Mouse (Mus musculus): ENCODE measurements at regions not wholly inside any gene's neighbourhood (a gene's known extent, or its start where the extent isn't known, plus 50 kb on each side); places are given as distances from the start of the nearest gene placed in this dataset.

DNA sequence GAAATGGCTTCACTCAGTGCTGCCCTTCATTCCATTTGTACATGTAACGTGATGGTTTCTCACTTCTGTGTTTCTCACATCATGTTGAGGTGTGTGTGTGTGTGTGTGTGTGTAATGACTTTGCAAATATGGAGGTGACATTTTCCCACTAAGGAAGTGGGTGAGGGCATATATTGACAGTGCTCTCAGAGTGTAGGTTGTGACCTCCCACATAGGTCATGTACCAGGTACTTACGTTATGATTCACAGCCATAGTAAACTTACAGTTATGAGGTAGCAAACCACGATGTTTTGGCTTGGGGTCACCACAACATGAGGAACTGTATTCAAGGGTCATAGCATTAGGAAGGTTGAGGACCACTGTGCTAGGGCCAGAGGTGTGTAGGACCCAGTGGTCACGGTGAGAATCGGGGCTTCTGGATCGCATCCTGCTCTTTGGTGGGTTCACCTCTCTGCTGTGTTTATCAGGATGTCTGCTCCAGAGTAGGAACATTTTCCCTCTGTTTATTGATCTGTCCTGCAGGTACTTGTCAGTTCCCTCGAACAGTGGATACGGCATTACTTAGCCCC, 238.7 kb upstream of the Cxcr4 start:
- TF ChIP-seq CTCF (IDR thresholded peaks at IDR 0.05; ENCODE audit: insufficient read depth, low read depth, low read length) (no peak), POLR2A (IDR thresholded peaks at IDR 0.05; ENCODE audit: insufficient read depth, low read depth, low read length) (no peak)
